Mouse (Mus musculus): ENCODE measurements around the gene Nr5a1. TPM values are rescaled to one million over a fixed set of nuclear protein-coding genes. Genes with fewer than 3 reads are reported as not detected.
A peak's percentile ranks its signal among the peaks of the same experiment; 100 is the strongest.

Nr5a1 gene
- polyA plus RNA-seq, 1 experiment: 0.22 TPM

DNA sequence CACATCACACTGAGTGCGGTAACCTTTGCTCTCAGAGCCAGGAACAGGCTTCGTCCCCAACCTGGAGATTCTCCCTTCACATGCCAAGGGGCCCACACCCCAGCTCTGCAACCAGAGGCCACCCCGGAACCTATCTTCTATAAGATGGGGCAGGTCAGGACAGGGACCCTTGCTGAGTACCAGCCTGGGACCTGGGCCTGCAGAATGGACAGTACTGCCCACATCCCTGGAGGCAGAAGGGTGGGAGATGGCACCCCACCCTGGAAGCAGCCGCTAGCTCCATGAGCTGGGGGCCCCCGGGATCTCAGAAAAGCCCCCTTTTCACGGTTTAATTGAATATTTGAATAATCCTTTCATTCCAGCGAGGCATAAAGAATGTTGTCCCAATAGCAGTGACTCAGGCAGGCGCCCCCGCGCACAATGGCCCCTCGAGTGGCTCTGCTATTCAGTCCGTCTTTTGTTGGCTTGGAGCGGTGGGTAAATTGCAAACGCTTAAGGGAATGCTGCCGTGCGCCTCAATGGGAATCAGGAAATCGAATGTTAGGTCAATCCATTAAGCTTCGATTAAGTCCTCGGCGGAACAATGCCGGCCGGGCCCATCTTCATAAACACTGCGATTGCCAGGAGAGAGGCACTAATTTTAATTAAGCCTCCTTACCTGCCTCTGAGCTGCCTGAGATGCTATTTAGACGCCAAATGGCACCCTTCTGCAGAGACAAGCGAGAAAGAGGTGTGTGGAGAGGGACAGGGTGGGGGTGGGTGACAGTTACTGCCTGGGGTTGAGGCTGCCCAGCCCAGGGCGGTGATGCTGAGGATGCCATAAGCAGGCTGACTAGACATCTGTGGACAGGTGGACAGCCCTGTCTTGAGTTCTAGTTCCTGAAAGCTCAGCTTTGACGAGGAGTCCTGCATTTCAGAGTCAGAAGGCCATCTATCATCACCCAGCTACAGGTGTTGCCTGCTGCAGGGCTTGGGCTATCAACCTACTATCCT, 16.9 kb downstream of the Nr5a1 start:
- Histone ChIP-seq H3K4me1 (replicated peaks; ENCODE audit: control insufficient read depth, insufficient read depth, low read length) (no peaks in the 10 kb centered on the region), H3K27ac (ENCODE audit: control insufficient read depth, insufficient read depth, low read length) (no peak overlapping the region), H3K4me3 (ENCODE audit: control insufficient read depth, insufficient read depth, low read length) (no peak overlapping the region), H3K27me3 (ENCODE audit: control insufficient read depth, insufficient read depth, low read length) (no peaks in the 10 kb centered on the region), H3K36me3 (ENCODE audit: control insufficient read depth, insufficient read depth, low read length) (no peaks in the 10 kb centered on the region)
- TF ChIP-seq CTCF (IDR thresholded peaks at IDR 0.05; ENCODE audit: borderline replicate concordance, control insufficient read depth, extremely low read depth, insufficient read depth, low read length, poor library complexity) (no peak), POLR2A (IDR thresholded peaks at IDR 0.05; ENCODE audit: control insufficient read depth, extremely low read depth, insufficient read depth, low read length, poor library complexity) (no peak)
- 82% methylated on average over 27 of the region's 27 CpGs for WGBS
- DNase-seq: no peak

DNA sequence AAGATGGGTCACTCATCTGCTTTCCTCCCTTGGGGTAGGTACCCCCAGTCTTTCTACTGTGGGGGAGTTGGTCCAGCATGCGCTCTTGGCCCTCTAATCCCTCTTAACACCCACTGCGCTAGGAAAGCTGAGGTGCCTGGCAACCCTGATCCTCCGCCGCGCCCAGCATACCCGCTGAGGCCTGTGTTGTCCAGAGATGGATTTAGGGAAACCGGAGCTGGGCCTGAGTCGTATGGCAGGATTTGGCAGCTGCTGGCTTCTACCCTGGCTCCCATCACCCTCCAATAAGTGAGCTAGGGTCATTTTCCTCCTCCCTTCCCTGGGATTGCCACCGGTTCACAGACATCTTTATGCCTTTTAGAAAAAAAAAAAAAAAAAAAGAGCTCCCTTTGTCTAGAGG, 18.6 kb downstream of the Nr5a1 start:
- no peak overlapping the region for H3K27ac ChIP-seq (ENCODE audit: control insufficient read depth, insufficient read depth, low read length)
- no peak for DNase-seq
- TF ChIP-seq CTCF (IDR thresholded peaks at IDR 0.05; ENCODE audit: borderline replicate concordance, control insufficient read depth, extremely low read depth, insufficient read depth, low read length, poor library complexity) (no peak), POLR2A (IDR thresholded peaks at IDR 0.05; ENCODE audit: control insufficient read depth, extremely low read depth, insufficient read depth, low read length, poor library complexity) (no peak)
- H3K4me3 ChIP-seq (ENCODE audit: control insufficient read depth, insufficient read depth, low read length): no peak overlapping the region
- no peaks in the 10 kb centered on the region for H3K36me3 ChIP-seq (ENCODE audit: control insufficient read depth, insufficient read depth, low read length)
- WGBS: 88% methylated on average over 9 of the region's 9 CpGs
- H3K27me3 ChIP-seq (ENCODE audit: control insufficient read depth, insufficient read depth, low read length): no peaks in the 10 kb centered on the region
- no peaks in the 10 kb centered on the region for H3K4me1 ChIP-seq (replicated peaks; ENCODE audit: control insufficient read depth, insufficient read depth, low read length)

DNA sequence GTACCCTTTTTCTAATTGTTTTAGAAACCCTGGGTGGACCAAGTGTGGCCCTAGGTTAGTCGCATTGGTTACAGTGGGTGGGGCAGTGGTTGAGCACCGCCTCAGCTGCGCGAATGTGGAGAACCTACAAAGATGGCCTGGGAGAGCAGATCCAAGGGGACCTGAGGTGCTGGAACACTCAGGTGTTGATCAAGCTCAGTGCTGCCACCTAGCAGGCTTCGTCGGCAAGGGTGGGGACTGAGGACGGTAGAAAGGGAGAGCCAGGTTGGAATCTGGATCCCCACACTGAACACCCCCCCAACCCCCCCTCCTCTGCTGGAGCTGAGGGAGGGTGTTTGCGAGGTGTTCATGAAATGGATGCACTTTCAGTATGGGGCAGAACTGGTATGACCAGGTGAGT, 22.8 kb downstream of the Nr5a1 start:
- Histone ChIP-seq H3K27me3 (ENCODE audit: control insufficient read depth, insufficient read depth, low read length) (no peaks in the 10 kb centered on the region; the same call in 1 of the 2 replicates), H3K36me3 (ENCODE audit: control insufficient read depth, insufficient read depth, low read length) (no peaks in the 10 kb centered on the region), H3K4me1 (replicated peaks; ENCODE audit: control insufficient read depth, insufficient read depth, low read length) (peaks cover 5% of the 10 kb centered on the region), H3K27ac (ENCODE audit: control insufficient read depth, insufficient read depth, low read length) (no peak overlapping the region), H3K4me3 (ENCODE audit: control insufficient read depth, insufficient read depth, low read length) (no peak overlapping the region)
- TF ChIP-seq CTCF (IDR thresholded peaks at IDR 0.05; ENCODE audit: borderline replicate concordance, control insufficient read depth, extremely low read depth, insufficient read depth, low read length, poor library complexity): peak; percentile 49; the same call in 1 of the 2 replicates
- no peak for TF ChIP-seq POLR2A (IDR thresholded peaks at IDR 0.05; ENCODE audit: control insufficient read depth, extremely low read depth, insufficient read depth, low read length, poor library complexity)
- WGBS: 30% methylated on average over 8 of the region's 8 CpGs
- DNase-seq: peak; percentile 45

GRCm38 (mm10) chr2:38689881-38690280, 24.5 kb downstream of the Nr5a1 start:
- WGBS: 73% methylated on average over 1 of the region's 1 CpGs
- H3K36me3 ChIP-seq (ENCODE audit: control insufficient read depth, insufficient read depth, low read length): no peaks in the 10 kb centered on the region
- H3K4me3 ChIP-seq (ENCODE audit: control insufficient read depth, insufficient read depth, low read length): no peak overlapping the region
- peaks cover 5% of the 10 kb centered on the region for H3K4me1 ChIP-seq (replicated peaks; ENCODE audit: control insufficient read depth, insufficient read depth, low read length)
- no peak overlapping the region for H3K27ac ChIP-seq (ENCODE audit: control insufficient read depth, insufficient read depth, low read length)
- TF ChIP-seq CTCF (IDR thresholded peaks at IDR 0.05; ENCODE audit: borderline replicate concordance, control insufficient read depth, extremely low read depth, insufficient read depth, low read length, poor library complexity): no peak
- TF ChIP-seq POLR2A (IDR thresholded peaks at IDR 0.05; ENCODE audit: control insufficient read depth, extremely low read depth, insufficient read depth, low read length, poor library complexity): no peak
- no peak for DNase-seq
- H3K27me3 ChIP-seq (ENCODE audit: control insufficient read depth, insufficient read depth, low read length): no peaks in the 10 kb centered on the region; the same call in 1 of the 2 replicates

DNA sequence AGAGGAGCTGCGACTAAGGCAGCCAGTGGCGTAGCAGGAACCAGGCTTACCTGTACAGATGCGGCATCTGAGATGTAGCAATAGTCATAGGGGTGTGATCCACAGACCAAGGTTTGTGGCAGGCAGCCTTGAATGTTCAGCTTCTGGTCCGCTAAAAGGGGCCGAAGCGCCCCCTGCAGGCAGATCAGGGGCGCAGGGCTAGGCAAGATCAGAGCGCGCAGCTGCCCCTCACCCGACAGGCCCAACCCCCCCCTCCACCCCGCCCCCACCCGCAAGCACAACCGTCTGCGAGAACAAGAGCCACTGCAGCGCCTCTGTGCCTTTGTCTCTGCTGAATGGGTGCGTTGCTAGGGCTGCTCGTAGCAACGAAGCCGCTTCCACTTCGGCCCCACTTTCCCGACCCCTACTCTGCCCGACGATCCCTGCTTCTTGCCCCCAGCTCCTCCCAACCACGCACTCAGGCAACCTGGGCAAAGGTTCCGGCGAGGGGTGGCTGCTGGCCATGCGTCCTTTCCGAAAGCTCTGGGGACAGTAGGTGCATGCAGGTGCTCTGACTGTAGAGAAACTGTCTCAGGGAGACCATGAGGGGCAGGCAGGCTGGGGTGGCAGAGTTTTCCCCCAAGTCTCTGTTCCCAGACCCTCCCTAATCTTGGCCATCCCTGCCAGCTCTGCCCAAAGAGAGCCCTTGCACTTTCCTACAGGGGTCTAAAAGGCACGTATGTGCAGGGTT, 25.4 kb downstream of the Nr5a1 start:
- Histone ChIP-seq H3K27ac (ENCODE audit: control insufficient read depth, insufficient read depth, low read length) (no peak overlapping the region), H3K4me1 (replicated peaks; ENCODE audit: control insufficient read depth, insufficient read depth, low read length) (peaks cover 5% of the 10 kb centered on the region), H3K27me3 (ENCODE audit: control insufficient read depth, insufficient read depth, low read length) (no peaks in the 10 kb centered on the region; the same call in 1 of the 2 replicates), H3K4me3 (ENCODE audit: control insufficient read depth, insufficient read depth, low read length) (peak overlapping the region; percentile 27), H3K36me3 (ENCODE audit: control insufficient read depth, insufficient read depth, low read length) (no peaks in the 10 kb centered on the region)
- DNase-seq: peak; percentile 46
- TF ChIP-seq POLR2A (IDR thresholded peaks at IDR 0.05; ENCODE audit: control insufficient read depth, extremely low read depth, insufficient read depth, low read length, poor library complexity): no peak
- TF ChIP-seq CTCF (IDR thresholded peaks at IDR 0.05; ENCODE audit: borderline replicate concordance, control insufficient read depth, extremely low read depth, insufficient read depth, low read length, poor library complexity): peak; percentile 62; the same call in 1 of the 2 replicates
- WGBS: 12% methylated on average over 29 of the region's 29 CpGs

DNA sequence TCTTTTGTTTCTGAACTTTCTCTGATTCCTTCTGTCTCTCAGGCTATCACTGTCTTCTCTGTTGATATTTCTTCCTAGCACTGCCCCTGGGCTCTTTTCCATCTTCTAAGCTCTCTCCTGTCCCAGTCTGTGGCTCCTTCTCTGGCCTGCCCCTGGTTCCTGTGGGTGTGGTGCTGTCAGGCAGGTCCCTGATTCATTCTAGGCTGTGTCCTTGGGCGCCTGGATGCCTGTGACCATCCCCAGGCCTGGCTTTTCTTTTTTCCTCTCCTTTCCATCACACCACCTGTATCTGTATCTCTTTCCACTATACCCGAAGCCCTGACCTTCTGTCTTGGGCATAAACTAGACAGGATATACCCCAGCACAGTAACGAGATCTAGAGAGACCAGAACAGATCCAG, 28.6 kb downstream of the Nr5a1 start:
- H3K27me3 ChIP-seq (ENCODE audit: control insufficient read depth, insufficient read depth, low read length): no peaks in the 10 kb centered on the region; the same call in 1 of the 2 replicates
- DNase-seq: no peak
- 82% methylated on average over 3 of the region's 3 CpGs for WGBS
- TF ChIP-seq CTCF (IDR thresholded peaks at IDR 0.05; ENCODE audit: borderline replicate concordance, control insufficient read depth, extremely low read depth, insufficient read depth, low read length, poor library complexity) (no peak), POLR2A (IDR thresholded peaks at IDR 0.05; ENCODE audit: control insufficient read depth, extremely low read depth, insufficient read depth, low read length, poor library complexity) (no peak)
- H3K4me3 ChIP-seq (ENCODE audit: control insufficient read depth, insufficient read depth, low read length): no peak overlapping the region
- no peaks in the 10 kb centered on the region for H3K36me3 ChIP-seq (ENCODE audit: control insufficient read depth, insufficient read depth, low read length)
- peaks cover 5% of the 10 kb centered on the region for H3K4me1 ChIP-seq (replicated peaks; ENCODE audit: control insufficient read depth, insufficient read depth, low read length)
- no peak overlapping the region for H3K27ac ChIP-seq (ENCODE audit: control insufficient read depth, insufficient read depth, low read length)

All from thymus, adult 2 months (tissue).